Mouse (Mus musculus): ENCODE data around the gene Lpcat1. TPM values are rescaled to one million over a fixed set of nuclear protein-coding genes. Genes with fewer than 3 reads are reported as not detected.
A peak's percentile ranks its signal among the peaks of the same experiment; 100 is the strongest.

Gene Lpcat1
- polyA plus RNA-seq (2015; fragmentation: Nextera tagmentation; extraction: Ambion mirVana): 73.8 and 78.2 TPM in 2 replicates

DNA sequence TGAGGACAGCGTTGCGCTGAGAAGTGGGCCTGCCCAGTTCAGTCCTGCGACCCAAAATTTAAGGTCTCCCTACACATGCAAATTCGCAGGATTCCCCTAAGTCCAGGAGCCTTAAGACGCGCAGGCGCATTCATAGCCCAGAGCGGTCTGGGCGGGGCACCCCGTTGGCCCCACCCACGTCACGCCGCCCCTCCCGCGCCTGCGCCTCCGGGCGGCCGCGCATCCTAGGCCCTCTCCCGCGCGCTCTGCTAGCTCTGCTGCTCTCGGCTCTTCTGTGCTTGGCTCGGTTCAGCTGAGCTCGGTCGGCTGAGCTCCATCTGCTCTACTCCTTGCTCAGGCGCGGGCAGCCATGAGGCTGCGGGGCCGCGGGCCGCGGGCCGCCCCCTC, at the start of gene Lpcat1:
Gene Lpcat1 (plus strand): TSS at position 164 of the 387 bp plus-strand sequence.
- Histone ChIP-seq H3K27me3 (no peaks in the 10 kb centered on the region), H3K9ac (peak within 1 kb of the TSS; percentile 98), H3K4me3 (replicated peaks) (peak within 1 kb of the TSS; percentile 98), H3K27ac (replicated peaks) (peak within 1 kb of the TSS; percentile 99), H3K4me2 (peak within 1 kb of the TSS; percentile 81), H3K36me3 (replicated peaks) (peaks cover 26% of the 10 kb centered on the region), H3K4me1 (replicated peaks) (peaks cover 63% of the 10 kb centered on the region), H3K9me3 (replicated peaks) (no peaks in the 10 kb centered on the region)
- WGBS (ENCODE audit: insufficient replicate concordance): under 1% methylated on average over 35 of the region's 35 CpGs
- peak; percentile 92 for ATAC-seq (ENCODE audit: insufficient read depth)

DNA sequence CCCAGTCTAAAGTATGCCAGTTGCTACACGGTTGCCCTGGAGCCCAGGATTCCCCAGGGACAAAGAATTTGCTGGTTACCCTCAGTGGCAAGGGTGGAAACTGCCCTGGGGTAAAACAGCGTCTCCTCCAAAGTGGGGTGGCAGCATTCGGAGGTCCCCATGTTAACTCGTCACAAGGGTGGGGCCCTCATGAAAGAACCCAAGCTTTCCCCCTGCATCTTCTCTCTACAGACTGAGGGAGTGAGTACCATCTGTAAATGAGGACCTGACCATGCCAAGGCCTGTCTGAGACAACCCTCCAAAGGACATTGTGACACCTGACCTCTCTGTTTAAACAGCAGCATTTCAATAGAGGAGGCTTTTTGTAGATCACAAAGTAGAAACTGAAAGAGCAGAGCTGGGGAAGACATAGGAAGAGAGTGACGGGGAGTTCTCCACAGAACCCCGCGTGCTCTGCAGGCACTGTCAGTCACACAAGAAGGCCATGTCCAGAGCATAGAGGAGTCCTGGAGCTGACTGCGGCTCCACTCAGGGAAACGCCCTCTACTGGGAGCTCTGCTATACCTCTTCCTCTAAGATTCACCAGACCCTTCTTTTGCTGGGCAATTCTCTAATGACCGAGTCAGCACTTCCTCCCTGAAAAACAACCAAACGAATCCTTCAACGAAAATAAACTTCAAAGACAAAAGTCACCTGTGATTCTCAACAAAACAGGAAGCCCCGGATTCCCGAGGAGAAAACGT, 49.3 kb upstream of the Lpcat1 start:
- no peaks in the 10 kb centered on the region for H3K36me3 ChIP-seq (replicated peaks)
- no peak for ATAC-seq (ENCODE audit: insufficient read depth)
- peaks cover 36% of the 10 kb centered on the region for H3K27me3 ChIP-seq
- 0 out of 2 replicates have a peak, but pooled peaks cover 3% of the 10 kb centered on the region for H3K4me1 ChIP-seq (replicated peaks)
- WGBS (ENCODE audit: insufficient replicate concordance): 27% methylated on average over 15 of the region's 15 CpGs
- H3K9ac ChIP-seq: no peak overlapping the region
- H3K4me2 ChIP-seq: no peak overlapping the region
- H3K4me3 ChIP-seq (replicated peaks): no peak overlapping the region
- H3K27ac ChIP-seq (replicated peaks): no peak overlapping the region
- no peaks in the 10 kb centered on the region for H3K9me3 ChIP-seq (replicated peaks)

DNA sequence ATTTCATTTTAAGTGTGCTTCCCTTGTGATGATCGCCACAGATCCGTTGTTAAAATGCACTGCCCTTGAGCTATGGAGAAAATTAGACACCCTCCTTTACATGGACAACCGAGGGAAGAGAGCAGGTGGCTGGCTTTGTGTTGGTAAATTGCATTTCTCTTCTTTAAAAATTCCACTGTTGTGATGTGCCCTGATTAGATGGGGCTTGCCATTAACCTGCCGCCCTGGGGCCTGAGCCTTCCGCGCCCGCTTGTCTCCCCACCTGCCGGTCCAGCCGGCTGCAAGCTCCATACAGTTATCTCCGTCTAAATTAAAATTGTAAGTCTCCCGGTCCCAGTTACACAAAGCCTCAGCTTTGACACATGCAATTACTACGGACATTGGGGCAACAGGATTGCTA, 48.7 kb upstream of the Lpcat1 start:
- 71% methylated on average over 12 of the region's 12 CpGs for WGBS (ENCODE audit: insufficient replicate concordance)
- Histone ChIP-seq H3K27me3 (peaks cover 39% of the 10 kb centered on the region), H3K4me1 (replicated peaks) (0 out of 2 replicates have a peak, but pooled peaks cover 3% of the 10 kb centered on the region), H3K9ac (no peak overlapping the region), H3K4me3 (replicated peaks) (no peak overlapping the region), H3K27ac (replicated peaks) (no peak overlapping the region), H3K9me3 (replicated peaks) (no peaks in the 10 kb centered on the region), H3K36me3 (replicated peaks) (no peaks in the 10 kb centered on the region), H3K4me2 (no peak overlapping the region)
- no peak for ATAC-seq (ENCODE audit: insufficient read depth)

DNA sequence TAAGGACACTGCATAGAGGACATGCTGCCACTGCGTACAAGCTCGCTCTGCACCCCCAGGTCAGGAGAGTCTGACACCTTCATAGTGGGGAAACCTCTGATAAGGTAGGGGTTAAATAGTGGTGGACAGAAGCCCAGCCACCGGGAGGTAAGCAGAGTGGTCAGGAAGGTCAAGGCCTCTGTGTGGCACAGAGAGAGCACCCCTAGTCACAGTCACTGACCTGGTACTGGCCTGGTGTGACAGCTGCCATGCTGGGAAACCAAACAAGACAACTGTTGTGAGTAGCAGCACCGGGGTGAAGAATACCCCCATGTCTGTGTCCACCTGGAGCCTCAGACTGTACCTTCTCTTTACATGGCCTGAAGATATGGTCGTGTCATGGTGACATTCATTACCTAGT, 47.8 kb upstream of the Lpcat1 start:
- ATAC-seq (ENCODE audit: insufficient read depth): no peak
- Histone ChIP-seq H3K9ac (no peak overlapping the region), H3K9me3 (replicated peaks) (no peaks in the 10 kb centered on the region), H3K4me1 (replicated peaks) (0 out of 2 replicates have a peak, but pooled peaks cover 3% of the 10 kb centered on the region), H3K36me3 (replicated peaks) (no peaks in the 10 kb centered on the region), H3K4me2 (no peak overlapping the region), H3K4me3 (replicated peaks) (no peak overlapping the region), H3K27me3 (peaks cover 46% of the 10 kb centered on the region), H3K27ac (replicated peaks) (no peak overlapping the region)
- WGBS (ENCODE audit: insufficient replicate concordance): 59% methylated on average over 5 of the region's 5 CpGs

DNA sequence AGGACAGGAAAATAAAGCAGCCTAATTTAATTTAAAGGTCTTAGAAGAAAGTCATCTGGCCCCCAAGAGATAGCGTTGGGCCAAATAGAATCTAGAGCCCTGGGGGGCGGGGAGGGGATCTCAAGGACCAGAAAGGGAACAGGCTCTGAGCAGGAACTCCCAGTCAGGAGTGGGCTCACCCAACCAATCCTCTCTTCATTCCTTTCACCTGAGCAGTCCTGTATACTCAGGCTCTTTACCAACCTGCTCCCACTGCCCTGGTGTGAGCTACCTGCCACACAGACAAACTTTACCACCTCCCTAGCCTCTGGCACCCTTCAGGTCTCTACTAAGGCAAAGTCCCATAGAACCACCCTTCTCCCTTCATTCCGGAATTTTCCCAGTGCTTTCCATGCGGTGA, 44.0 kb upstream of the Lpcat1 start:
- Histone ChIP-seq H3K4me3 (replicated peaks) (no peak overlapping the region), H3K9me3 (replicated peaks) (no peaks in the 10 kb centered on the region), H3K9ac (no peak overlapping the region), H3K4me2 (no peak overlapping the region), H3K36me3 (replicated peaks) (no peaks in the 10 kb centered on the region), H3K4me1 (replicated peaks) (peaks cover 15% of the 10 kb centered on the region), H3K27ac (replicated peaks) (no peak overlapping the region), H3K27me3 (peaks cover 59% of the 10 kb centered on the region)
- no peak for ATAC-seq (ENCODE audit: insufficient read depth)
- 40% methylated on average over 4 of the region's 4 CpGs for WGBS (ENCODE audit: insufficient replicate concordance)

DNA sequence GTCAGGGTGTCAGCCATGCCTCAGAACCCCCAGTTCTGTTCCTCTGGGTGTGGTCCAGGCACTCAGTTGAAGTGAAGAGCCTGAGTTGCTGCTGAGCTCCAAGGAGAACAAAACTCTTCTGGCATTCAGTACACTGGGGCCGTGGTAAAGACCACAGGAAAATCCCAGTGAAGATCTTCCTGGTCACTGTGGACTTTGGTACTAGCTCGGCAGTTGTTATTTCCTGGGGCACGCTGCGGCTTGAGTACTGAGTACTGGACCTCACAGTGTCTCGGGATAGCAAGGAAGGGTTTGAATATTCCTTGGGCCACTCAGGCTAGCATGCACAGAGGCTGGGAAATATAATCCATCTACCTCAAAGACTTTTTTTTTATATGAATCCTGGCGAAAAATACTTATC, 42.0 kb upstream of the Lpcat1 start:
- Histone ChIP-seq H3K9ac (no peak overlapping the region), H3K27ac (replicated peaks) (no peak overlapping the region), H3K27me3 (peaks cover 53% of the 10 kb centered on the region), H3K4me2 (no peak overlapping the region), H3K4me3 (replicated peaks) (no peak overlapping the region), H3K9me3 (replicated peaks) (no peaks in the 10 kb centered on the region), H3K4me1 (replicated peaks) (peaks cover 15% of the 10 kb centered on the region), H3K36me3 (replicated peaks) (no peaks in the 10 kb centered on the region)
- no peak for ATAC-seq (ENCODE audit: insufficient read depth)
- WGBS (ENCODE audit: insufficient replicate concordance): 52% methylated on average over 6 of the region's 6 CpGs

DNA sequence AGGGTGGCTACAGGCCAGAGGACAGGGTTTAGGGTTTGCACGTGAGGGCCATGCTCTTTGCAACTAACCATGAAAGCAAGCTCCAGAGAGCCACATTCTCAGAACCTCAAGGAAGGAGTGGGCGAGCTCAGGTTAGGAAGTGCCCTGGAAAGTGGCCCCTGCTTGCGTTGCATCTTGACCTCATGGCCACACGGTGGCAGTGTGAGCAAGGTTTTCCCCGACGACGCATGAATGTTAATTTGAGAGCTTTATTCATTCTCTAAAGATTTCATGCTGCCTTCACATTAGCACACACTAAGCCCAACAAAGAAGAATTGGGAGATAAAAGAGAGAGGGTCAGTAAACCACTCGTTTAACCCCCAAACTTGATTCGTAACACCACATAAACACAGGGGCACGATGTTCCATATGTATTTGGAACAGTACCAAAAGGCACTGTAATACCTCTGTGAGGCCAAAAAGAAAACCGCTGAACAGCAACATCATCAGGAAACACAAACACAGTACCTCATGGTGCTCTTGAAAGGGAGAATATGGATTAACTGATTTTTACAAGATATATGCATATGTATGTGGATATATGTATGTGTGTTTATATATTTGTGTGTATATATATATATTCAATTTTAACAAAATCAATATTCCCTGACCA, 41.0 kb upstream of the Lpcat1 start:
- Histone ChIP-seq H3K4me3 (replicated peaks) (no peak overlapping the region), H3K9me3 (replicated peaks) (no peaks in the 10 kb centered on the region), H3K27me3 (peaks cover 44% of the 10 kb centered on the region), H3K9ac (no peak overlapping the region), H3K4me1 (replicated peaks) (peaks cover 17% of the 10 kb centered on the region), H3K4me2 (no peak overlapping the region), H3K27ac (replicated peaks) (peak overlapping the region; percentile 5; the same call in 1 of the 2 replicates), H3K36me3 (replicated peaks) (no peaks in the 10 kb centered on the region)
- ATAC-seq (ENCODE audit: insufficient read depth): 0 out of 2 replicates have a peak, but pooled peaks have one; percentile 8
- WGBS (ENCODE audit: insufficient replicate concordance): 14% methylated on average over 11 of the region's 11 CpGs

DNA sequence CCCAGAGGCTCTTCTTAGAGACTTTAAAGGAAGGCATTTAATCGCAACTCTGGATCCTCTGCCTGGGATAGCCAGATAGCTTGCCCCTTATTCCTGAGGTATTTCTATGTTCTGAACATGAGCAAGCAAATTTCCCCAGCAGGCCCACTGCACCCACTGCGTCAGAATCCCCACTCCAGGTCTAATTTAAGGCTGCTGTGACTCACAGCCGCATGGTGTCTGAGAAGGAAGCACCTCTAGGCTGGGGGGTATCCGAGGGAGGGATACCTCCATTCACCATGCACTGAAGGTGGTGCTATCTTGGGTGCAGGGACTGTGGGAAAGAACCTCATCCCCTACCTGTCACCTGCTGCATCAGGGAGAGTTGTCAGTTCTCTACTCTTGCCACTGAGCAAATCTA, 40.4 kb upstream of the Lpcat1 start:
- H3K4me1 ChIP-seq (replicated peaks): peaks cover 22% of the 10 kb centered on the region
- ATAC-seq (ENCODE audit: insufficient read depth): no peak
- 77% methylated on average over 4 of the region's 4 CpGs for WGBS (ENCODE audit: insufficient replicate concordance)
- no peaks in the 10 kb centered on the region for H3K9me3 ChIP-seq (replicated peaks)
- no peak overlapping the region for H3K9ac ChIP-seq
- no peak overlapping the region for H3K4me3 ChIP-seq (replicated peaks)
- no peak overlapping the region for H3K4me2 ChIP-seq
- H3K27me3 ChIP-seq: peaks cover 38% of the 10 kb centered on the region
- no peak overlapping the region for H3K27ac ChIP-seq (replicated peaks)
- no peaks in the 10 kb centered on the region for H3K36me3 ChIP-seq (replicated peaks)

DNA sequence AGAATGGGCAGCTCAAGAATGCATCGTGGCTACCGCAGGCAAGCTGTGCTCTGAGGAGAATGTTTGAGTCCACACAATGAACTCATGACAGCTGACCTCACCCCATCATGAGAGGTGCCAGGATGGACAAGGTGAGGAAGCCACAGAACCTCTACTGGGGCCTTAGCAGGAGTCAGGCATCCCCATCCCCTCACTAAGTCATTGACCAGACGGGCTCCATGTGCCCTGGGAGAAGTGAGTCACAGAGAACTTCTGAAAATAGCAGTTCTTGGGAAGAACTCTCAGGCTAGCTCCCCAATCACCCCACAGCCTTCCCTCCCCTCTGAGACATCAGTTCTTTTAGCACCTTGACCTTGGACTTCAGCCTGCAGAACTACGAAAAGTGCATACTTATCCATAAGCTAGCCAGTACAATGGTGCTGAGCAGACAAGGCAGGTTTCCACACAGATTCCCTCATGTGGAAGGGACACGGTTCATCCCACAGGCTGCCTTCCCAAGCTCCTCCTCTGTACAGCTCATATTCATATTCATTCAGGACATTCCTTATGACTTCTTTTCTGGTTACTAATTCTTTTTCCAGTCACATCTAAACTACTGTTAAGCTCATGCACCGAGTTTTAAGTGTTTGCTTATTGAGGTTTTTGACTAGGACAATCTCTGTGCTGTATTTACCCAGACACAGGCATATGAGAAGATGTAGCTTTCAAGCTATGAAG, 37.2 kb upstream of the Lpcat1 start:
- peaks cover 14% of the 10 kb centered on the region; the same call in 1 of the 2 replicates for H3K27me3 ChIP-seq
- H3K4me1 ChIP-seq (replicated peaks): peaks cover 50% of the 10 kb centered on the region
- H3K27ac ChIP-seq (replicated peaks): no peak overlapping the region
- no peak for ATAC-seq (ENCODE audit: insufficient read depth)
- no peaks in the 10 kb centered on the region for H3K36me3 ChIP-seq (replicated peaks)
- H3K9ac ChIP-seq: no peak overlapping the region
- H3K4me2 ChIP-seq: no peak overlapping the region
- H3K9me3 ChIP-seq (replicated peaks): no peaks in the 10 kb centered on the region
- WGBS (ENCODE audit: insufficient replicate concordance): 71% methylated on average over 6 of the region's 6 CpGs
- H3K4me3 ChIP-seq (replicated peaks): no peak overlapping the region

DNA sequence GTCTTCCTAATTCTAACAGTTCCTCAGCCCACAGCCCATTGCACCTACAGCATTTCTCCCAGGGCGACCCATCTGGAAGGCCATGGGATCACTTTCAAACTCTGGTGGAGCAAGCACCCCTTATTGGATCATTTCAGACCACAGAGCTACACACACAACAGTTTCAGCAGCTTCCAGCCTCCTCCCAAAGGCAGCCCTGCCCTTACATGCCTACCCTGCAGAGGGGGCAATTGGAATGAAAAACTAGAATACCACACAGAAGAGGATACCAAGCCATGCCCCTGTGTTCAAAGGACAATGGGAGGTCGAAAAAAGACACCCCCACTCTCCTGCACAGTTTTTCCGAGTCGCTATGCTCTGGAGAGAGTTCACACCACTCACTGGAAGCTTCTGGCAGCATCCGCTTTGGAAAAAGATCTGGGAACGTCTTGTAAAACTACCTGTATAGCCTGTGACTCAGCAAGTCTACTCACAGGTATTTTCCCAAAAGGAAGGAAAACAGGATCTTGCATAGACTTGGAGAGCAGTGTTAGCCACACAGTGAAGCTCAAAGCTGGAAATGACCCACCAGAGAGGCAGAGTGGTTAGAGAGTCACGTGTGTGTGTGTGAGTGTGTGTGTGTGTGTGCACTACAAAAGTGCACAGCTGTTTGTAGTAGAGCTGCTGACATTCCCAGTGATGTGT, 34.4 kb upstream of the Lpcat1 start:
- Histone ChIP-seq H3K4me3 (replicated peaks) (no peak overlapping the region), H3K27me3 (peaks cover 4% of the 10 kb centered on the region; the same call in 1 of the 2 replicates), H3K9ac (peak overlapping the region; percentile 54), H3K9me3 (replicated peaks) (no peaks in the 10 kb centered on the region), H3K36me3 (replicated peaks) (no peaks in the 10 kb centered on the region), H3K4me1 (replicated peaks) (peaks cover 65% of the 10 kb centered on the region), H3K27ac (replicated peaks) (peak overlapping the region; percentile 77), H3K4me2 (no peak overlapping the region)
- WGBS (ENCODE audit: insufficient replicate concordance): 72% methylated on average over 7 of the region's 7 CpGs
- no peak for ATAC-seq (ENCODE audit: insufficient read depth)
